Mouse (Mus musculus) embryonic facial prominence, embryonic 13.5 days (tissue): ENCODE results near the gene Kif16b. TPM values are rescaled to one million over a fixed set of nuclear protein-coding genes. Genes with fewer than 3 reads are reported as not detected.
A peak's percentile ranks its signal among the peaks of the same experiment; 100 is the strongest.

ENCODE experiments used
- ATAC-seq: fragments of 200-750 bp; cut with Nextera tagmentation; 2 replicates; pipeline ENCODE4 v1.8.0; 2017; ENCODE audit warnings: low read depth; ENCODE audit not compliant: insufficient number of reproducible peaks, insufficient read depth, low FRiP score, low TSS enrichment
- H3K27ac ChIP-seq: fragments of 300-500 bp; sonication (generic); 2 replicates; pipeline ENCODE4 v1.5.1; 2015; ENCODE audit warnings: moderate library complexity, mild to moderate bottlenecking, inconsistent platforms
- H3K27me3 ChIP-seq: fragments of 300-500 bp; sonication (generic); 2 replicates; pipeline ENCODE4 v1.6.1; 2015; ENCODE audit warnings: mild to moderate bottlenecking, inconsistent platforms
- H3K36me3 ChIP-seq: fragments of 300-500 bp; sonication (generic); 2 replicates; pipeline ENCODE4 v1.6.1; 2015; ENCODE audit warnings: mild to moderate bottlenecking, inconsistent platforms
- H3K4me1 ChIP-seq: fragments of 300-500 bp; sonication (generic); 2 replicates; pipeline ENCODE4 v1.6.1; 2015; ENCODE audit warnings: inconsistent platforms
- H3K4me2 ChIP-seq: fragments of 300-500 bp; sonication (generic); 2 replicates; pipeline ENCODE4 v1.6.1; 2015; ENCODE audit warnings: moderate library complexity, mild to moderate bottlenecking, inconsistent platforms
- H3K4me3 ChIP-seq: fragments of 300-500 bp; sonication (generic); 2 replicates; pipeline ENCODE4 v1.5.1; 2015; ENCODE audit warnings: mild to moderate bottlenecking, inconsistent platforms
- H3K9ac ChIP-seq: fragments of 300-500 bp; sonication (generic); 2 replicates; pipeline ENCODE4 v1.6.1; 2015; ENCODE audit warnings: mild to moderate bottlenecking, inconsistent platforms
- H3K9me3 ChIP-seq: fragments of 300-500 bp; sonication (generic); 2 replicates; pipeline ENCODE4 v1.6.1; 2016; ENCODE audit warnings: inconsistent platforms
- WGBS: fragments of 180-500 bp; shearing (Covaris S2); methylation state at CpG from one replicate; pipeline ENCODE4 v1.1.7; 2015; ENCODE audit warnings: mixed read lengths; 5-methylcytosine and 5-hydroxymethylcytosine counted together
- polyA plus RNA-seq: library from polyadenylated mRNA; unstranded; fragments of >200 nt; fragmentation: Nextera tagmentation; extraction: Ambion mirVana; gene quantifications from 2 replicates; pipeline ENCODE4 v1.2.1, GENCODE M21; 2015

Gene Kif16b
- polyA plus RNA-seq, 1 experiment from 2014 or later = 12.1 TPM

DNA sequence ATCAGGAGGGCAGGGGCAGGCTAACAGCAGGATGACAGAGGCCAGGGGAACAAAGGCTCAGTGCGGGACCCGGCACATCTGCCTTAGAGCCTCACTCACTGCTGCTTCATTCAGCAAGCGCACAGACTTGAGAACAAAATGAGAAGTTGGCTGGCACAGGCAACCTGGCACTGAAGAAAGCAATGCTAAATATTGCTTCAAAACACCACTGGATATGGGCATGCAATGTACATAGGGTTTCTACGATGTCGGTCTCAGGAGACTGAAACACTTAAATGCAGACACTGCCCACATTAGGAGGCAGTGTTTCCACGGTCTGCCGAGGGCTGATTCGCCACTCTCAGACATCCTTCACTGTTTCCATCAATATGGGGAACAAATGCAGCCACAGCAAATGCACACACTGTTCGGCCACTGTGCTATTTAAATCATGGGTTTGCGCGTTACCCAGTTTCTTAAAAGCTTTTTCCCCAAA, 131.6 kb downstream of the Kif16b start:
- H3K4me2 ChIP-seq = no peak overlapping the region
- ATAC-seq = no peak
- no peaks in the 10 kb centered on the region for H3K27me3 ChIP-seq
- no peak overlapping the region for H3K9ac ChIP-seq
- H3K27ac ChIP-seq = no peak overlapping the region
- H3K4me3 ChIP-seq = no peak overlapping the region
- no peaks in the 10 kb centered on the region for H3K4me1 ChIP-seq
- no peaks in the 10 kb centered on the region for H3K9me3 ChIP-seq
- H3K36me3 ChIP-seq = no peaks in the 10 kb centered on the region
- WGBS = 70% methylated on average over 11 of the region's 11 CpGs

DNA sequence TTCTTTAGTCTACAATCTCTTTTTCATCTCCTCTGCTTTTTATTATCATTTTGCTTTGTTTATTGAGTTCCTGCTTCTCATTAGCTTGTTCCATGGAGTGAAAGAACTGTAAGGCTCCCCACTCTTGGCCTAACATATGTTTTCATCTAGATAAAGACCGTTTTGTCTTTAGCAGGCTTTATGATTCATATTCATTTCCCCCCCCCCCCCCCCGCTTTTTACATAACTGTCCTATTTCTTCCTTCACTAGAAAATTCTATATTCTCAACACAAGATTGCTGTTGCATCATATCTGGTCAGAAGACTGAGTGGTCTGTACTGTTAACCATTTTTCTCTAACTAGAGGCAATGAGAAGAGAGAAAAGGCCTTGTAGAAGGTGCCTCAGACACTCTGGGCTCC, 137.1 kb downstream of the Kif16b start:
- Histone ChIP-seq H3K4me3 (no peak overlapping the region), H3K36me3 (no peaks in the 10 kb centered on the region), H3K9ac (no peak overlapping the region), H3K4me1 (no peaks in the 10 kb centered on the region), H3K27ac (no peak overlapping the region), H3K4me2 (no peak overlapping the region), H3K9me3 (no peaks in the 10 kb centered on the region), H3K27me3 (no peaks in the 10 kb centered on the region)
- ATAC-seq = no peak
- 46% methylated on average over 2 of the region's 2 CpGs for WGBS

DNA sequence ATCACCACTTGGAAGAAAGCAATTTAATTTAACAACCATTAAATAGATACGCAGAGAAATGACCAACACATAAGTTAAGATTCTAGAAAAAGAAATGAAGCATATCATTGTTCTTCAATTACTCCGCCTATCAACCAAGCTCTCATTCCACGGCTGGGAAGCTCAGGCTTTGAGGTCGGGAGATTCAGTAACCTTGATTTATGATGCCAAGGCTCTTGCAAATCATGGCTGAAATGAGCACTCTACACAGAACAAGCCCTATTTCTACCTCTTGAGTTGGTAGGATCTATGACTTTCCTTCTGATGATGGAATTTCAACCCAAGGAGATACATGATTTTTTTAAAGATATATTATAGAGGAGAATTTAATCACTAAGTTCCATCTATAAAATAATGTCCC, 140.5 kb downstream of the Kif16b start:
- no peak overlapping the region for H3K4me2 ChIP-seq
- peaks cover 4% of the 10 kb centered on the region; the same call in 1 of the 2 replicates for H3K36me3 ChIP-seq
- no peaks in the 10 kb centered on the region for H3K9me3 ChIP-seq
- H3K27me3 ChIP-seq = no peaks in the 10 kb centered on the region
- WGBS = 79% methylated on average over 4 of the region's 4 CpGs
- no peak overlapping the region for H3K27ac ChIP-seq
- no peak overlapping the region for H3K4me3 ChIP-seq
- no peak for ATAC-seq
- H3K4me1 ChIP-seq = no peaks in the 10 kb centered on the region
- no peak overlapping the region for H3K9ac ChIP-seq

DNA sequence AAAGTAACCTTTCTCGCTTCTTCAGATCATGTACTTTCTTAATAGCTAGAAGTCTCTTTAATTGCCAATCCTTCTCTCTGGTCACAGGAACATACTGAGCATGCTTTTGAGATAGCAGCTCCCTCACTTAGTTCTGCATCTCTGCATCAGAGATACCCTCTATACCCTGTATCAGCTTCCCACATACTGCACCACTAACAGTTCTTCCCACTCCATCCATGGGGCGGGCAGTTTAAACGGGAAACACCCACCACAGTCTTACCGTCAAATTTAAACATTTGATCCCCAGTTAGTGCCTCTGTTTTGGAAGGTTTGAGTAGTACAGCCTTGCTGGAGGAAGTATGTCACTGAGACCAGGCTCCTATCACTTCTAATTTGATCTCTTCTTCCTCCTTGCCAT, 142.1 kb downstream of the Kif16b start:
- Histone ChIP-seq H3K36me3 (peaks cover 9% of the 10 kb centered on the region; the same call in 1 of the 2 replicates), H3K9me3 (no peaks in the 10 kb centered on the region), H3K4me1 (no peaks in the 10 kb centered on the region), H3K4me3 (no peak overlapping the region), H3K4me2 (no peak overlapping the region), H3K27me3 (no peaks in the 10 kb centered on the region), H3K27ac (no peak overlapping the region), H3K9ac (no peak overlapping the region)
- no peak for ATAC-seq
- 89% methylated on average over 4 of the region's 4 CpGs for WGBS

DNA sequence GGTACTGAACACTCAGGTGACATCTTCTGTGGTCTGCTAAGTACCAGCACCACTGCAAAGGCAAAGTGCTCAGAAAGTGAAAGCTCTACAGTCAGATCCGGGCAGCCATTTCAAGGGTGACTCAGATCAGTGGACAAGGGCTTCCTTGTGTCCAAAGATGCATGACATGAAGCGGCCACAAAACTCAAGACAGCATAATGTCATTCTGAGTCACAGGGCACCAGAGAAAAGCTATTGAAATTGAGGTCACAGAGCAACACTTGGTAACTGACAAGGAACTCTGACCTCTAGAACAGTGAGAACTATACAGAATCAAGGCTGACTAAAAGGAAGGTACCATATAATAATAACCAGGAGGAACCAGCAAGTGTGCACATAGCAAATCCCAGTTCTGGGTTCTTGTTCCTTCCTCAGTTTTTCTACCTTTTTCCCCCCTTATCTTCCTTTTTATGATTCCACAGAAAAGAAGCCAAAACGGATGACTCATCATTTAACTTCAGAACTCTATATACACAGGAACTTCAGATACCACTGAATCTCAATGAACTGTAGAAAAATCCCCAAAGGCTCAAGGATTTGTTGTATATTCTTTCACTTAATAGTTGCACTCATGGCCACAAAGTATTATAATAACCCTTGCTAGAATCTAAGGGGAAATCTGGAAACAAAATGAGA, 143.1 kb downstream of the Kif16b start:
- Histone ChIP-seq H3K27ac (no peak overlapping the region), H3K9me3 (no peaks in the 10 kb centered on the region), H3K4me2 (no peak overlapping the region), H3K27me3 (no peaks in the 10 kb centered on the region), H3K4me3 (no peak overlapping the region), H3K36me3 (peaks cover 9% of the 10 kb centered on the region; the same call in 1 of the 2 replicates), H3K4me1 (no peaks in the 10 kb centered on the region), H3K9ac (no peak overlapping the region)
- 82% methylated on average over 3 of the region's 3 CpGs for WGBS
- ATAC-seq = no peak

DNA sequence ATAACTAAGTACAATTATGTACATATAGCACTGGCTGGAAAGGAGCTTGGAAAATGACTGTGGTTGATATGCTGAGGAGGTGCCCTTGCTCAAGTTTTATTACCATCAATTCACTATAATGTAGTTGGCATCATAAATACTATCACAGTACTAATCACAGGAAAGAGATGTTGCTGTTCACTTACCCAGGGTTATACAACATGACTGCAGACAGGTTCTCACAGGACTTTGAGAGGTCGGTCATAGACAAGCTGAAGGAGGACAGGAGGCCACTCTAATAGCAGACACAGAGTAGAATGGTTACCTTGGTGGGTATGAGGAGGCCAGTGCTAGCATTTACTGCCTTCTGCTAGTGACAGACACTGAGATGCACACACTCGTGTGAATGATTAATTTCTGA, 162.0 kb downstream of the Kif16b start:
- no peaks in the 10 kb centered on the region for H3K4me1 ChIP-seq
- no peaks in the 10 kb centered on the region for H3K9me3 ChIP-seq
- no peak for ATAC-seq
- no peak overlapping the region for H3K4me3 ChIP-seq
- no peaks in the 10 kb centered on the region for H3K27me3 ChIP-seq
- no peak overlapping the region for H3K27ac ChIP-seq
- WGBS = 85% methylated on average over 2 of the region's 2 CpGs
- no peak overlapping the region for H3K4me2 ChIP-seq
- peaks cover 7% of the 10 kb centered on the region; the same call in 1 of the 2 replicates for H3K36me3 ChIP-seq
- no peak overlapping the region for H3K9ac ChIP-seq

DNA sequence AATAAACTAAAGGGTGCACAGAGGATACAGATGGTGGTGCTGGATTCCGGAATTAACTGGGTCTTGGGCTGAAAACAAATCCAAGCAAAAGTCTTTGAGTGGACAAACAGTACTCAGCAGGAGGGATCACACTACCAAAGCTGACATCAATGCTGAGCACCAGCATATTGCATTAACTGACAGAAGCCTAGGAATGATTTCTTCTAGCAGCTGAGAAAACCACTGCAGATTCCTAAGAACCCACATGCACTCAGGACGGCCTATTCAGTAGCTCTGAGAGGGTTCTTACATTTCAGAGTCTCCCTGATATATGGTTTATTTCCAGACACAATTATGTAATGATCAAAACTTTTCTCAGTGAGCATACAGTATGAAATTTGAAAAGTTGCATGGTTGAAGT, 162.8 kb downstream of the Kif16b start:
- peaks cover 7% of the 10 kb centered on the region; the same call in 1 of the 2 replicates for H3K36me3 ChIP-seq
- H3K4me2 ChIP-seq = no peak overlapping the region
- H3K4me1 ChIP-seq = no peaks in the 10 kb centered on the region
- H3K27ac ChIP-seq = no peak overlapping the region
- H3K4me3 ChIP-seq = no peak overlapping the region
- no peak for ATAC-seq
- no peaks in the 10 kb centered on the region for H3K9me3 ChIP-seq
- 73% methylated on average over 2 of the region's 2 CpGs for WGBS
- H3K27me3 ChIP-seq = no peaks in the 10 kb centered on the region
- no peak overlapping the region for H3K9ac ChIP-seq

DNA sequence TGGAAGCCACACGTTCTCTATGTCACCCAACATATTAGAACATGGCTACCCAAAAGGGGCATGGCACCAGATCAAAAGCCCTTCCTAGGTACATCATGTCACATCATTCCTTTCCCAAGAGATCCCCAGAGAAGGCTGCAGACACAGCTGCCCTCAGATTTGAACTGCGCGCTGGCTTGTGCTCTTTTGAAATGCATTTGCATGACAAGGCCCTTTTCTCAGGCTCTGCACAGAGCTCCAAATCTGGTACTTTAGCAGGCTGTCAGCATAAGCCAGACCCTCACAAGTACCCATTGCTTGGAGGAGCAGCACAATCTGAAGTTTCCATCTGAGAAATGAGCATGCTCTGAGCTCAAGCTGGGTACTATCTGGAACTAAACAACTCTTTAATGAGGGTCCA, 165.6 kb downstream of the Kif16b start:
- ATAC-seq = no peak
- H3K27ac ChIP-seq = no peak overlapping the region
- H3K9ac ChIP-seq = no peak overlapping the region
- peaks cover 7% of the 10 kb centered on the region; the same call in 1 of the 2 replicates for H3K36me3 ChIP-seq
- no peaks in the 10 kb centered on the region for H3K27me3 ChIP-seq
- 93% methylated on average over 3 of the region's 3 CpGs for WGBS
- no peak overlapping the region for H3K4me3 ChIP-seq
- H3K4me2 ChIP-seq = no peak overlapping the region
- no peaks in the 10 kb centered on the region for H3K9me3 ChIP-seq
- peaks cover 11% of the 10 kb centered on the region for H3K4me1 ChIP-seq

DNA sequence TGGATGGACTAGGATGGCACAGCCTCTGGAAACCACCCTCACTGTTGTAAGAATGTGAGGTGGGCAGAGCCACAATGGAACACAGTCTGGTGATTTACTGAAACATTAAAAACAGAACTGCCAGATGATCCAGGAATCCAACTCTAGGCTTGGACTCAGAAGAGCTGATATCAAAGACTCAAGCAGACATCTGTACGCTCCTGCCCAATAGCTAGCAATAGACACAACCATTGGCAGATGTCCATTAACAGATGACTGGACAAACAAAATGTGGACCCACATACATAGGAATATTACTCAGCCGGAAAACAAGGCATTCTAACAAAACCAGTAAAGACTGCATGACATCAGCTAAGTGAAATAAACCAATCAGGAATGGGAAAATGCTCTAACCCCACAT, 167.3 kb downstream of the Kif16b start:
- H3K4me1 ChIP-seq = peaks cover 11% of the 10 kb centered on the region
- whole genome bisulfite sequencing = 93% methylated on average over 2 of the region's 2 CpGs
- H3K27ac ChIP-seq = no peak overlapping the region
- no peak overlapping the region for H3K4me2 ChIP-seq
- H3K36me3 ChIP-seq = 0 out of 2 replicates have a peak, but pooled peaks cover 2% of the 10 kb centered on the region
- no peaks in the 10 kb centered on the region for H3K27me3 ChIP-seq
- no peak overlapping the region for H3K9ac ChIP-seq
- no peak for ATAC-seq
- H3K4me3 ChIP-seq = no peak overlapping the region
- H3K9me3 ChIP-seq = no peaks in the 10 kb centered on the region

DNA sequence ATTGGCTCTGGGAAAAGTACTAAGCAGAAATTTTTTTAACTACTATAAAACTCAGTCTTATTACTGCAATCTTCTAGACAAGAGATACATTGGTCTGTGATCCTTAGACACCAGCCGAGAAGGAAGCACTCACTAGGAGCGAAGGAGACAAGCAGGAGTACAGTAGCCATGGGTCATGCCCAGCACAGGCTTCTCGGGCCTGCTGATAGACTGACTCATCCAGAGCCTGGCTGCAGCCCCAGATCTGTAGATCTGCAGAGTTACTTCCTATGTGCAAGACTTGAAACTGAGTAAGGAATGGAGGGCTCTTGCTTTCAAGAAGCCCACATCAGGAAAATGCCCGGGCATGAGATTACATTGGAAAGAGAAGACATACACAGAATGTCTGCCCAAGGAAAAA, 169.0 kb downstream of the Kif16b start:
- 0 out of 2 replicates have a peak overlapping the region, but pooled peaks have one; percentile 18 for H3K27ac ChIP-seq
- ATAC-seq = no peak
- WGBS = 94% methylated on average over 4 of the region's 4 CpGs
- 0 out of 2 replicates have a peak, but pooled peaks cover 2% of the 10 kb centered on the region for H3K36me3 ChIP-seq
- no peak overlapping the region for H3K4me3 ChIP-seq
- no peak overlapping the region for H3K9ac ChIP-seq
- H3K4me1 ChIP-seq = peaks cover 11% of the 10 kb centered on the region
- no peak overlapping the region for H3K4me2 ChIP-seq
- no peaks in the 10 kb centered on the region for H3K9me3 ChIP-seq
- no peaks in the 10 kb centered on the region for H3K27me3 ChIP-seq

DNA sequence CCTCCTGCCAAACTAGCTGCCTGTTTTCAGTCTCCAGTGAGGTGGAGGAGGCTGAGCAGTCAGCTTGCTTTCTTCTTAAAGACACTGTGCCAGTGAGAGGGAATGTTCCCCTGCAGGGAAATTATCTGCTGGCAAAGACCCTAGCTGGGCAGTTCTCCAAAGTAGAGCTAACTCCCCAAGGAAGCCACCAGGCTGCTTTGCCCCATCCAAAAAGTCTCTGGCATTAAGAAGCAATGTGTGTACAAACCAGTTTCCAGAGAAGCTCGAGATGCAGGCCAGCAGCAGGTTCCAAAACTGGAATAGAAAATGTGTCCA, 169.6 kb downstream of the Kif16b start:
- WGBS = 51% methylated on average over 1 of the region's 1 CpGs
- 0 out of 2 replicates have a peak, but pooled peaks cover 2% of the 10 kb centered on the region for H3K36me3 ChIP-seq
- ATAC-seq = 0 out of 2 replicates have a peak, but pooled peaks have one; percentile 48

DNA sequence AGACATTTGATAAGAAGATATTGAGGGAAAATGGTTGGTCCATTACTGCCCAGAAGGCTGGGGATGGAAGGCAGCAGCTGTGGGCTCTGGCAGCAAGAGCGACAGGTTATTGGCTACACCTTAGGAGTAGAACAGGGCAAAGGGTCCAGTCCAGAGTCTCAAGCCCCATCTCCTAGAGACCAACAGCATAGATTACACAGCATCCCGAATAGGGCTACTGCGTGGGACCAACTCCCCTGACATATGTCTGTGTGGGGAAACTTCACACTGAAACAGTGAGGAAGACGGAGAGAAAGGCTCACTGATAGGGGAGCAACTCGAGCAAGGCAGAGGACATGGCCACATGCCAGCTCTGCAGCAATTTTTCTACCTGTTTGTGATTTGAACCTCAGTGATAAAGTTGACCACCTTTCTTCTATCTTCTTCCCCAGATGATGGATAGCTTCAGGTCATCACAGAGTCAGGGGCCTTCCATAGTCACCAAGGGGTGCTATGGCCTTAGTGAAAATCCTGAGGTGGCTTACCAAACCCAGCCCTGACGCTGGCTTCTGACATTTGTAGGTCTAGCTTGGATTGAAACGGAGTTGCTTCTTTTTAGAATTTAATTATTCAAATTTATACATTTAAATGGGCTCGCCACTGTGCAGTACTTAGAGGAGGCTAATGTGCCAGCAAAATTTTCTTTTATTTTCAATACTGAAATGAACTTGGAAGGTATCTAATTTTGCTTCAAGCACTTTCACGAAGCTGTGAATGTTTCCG, 170.1 kb downstream of the Kif16b start:
- no peak for ATAC-seq
- peak overlapping the region; percentile 40; the same call in 1 of the 2 replicates for H3K27ac ChIP-seq
- 0 out of 2 replicates have a peak, but pooled peaks cover 2% of the 10 kb centered on the region for H3K36me3 ChIP-seq
- H3K4me3 ChIP-seq = no peak overlapping the region
- H3K4me2 ChIP-seq = no peak overlapping the region
- peaks cover 11% of the 10 kb centered on the region for H3K4me1 ChIP-seq
- 71% methylated on average over 10 of the region's 10 CpGs for whole genome bisulfite sequencing
- no peaks in the 10 kb centered on the region for H3K9me3 ChIP-seq
- no peak overlapping the region for H3K9ac ChIP-seq
- H3K27me3 ChIP-seq = no peaks in the 10 kb centered on the region

More for the DNA sequence above, 169.6 kb downstream of the Kif16b start:
- Histone ChIP-seq H3K4me2 (no peak overlapping the region), H3K27me3 (no peaks in the 10 kb centered on the region), H3K27ac (peak overlapping the region; percentile 40), H3K9me3 (no peaks in the 10 kb centered on the region), H3K4me1 (peaks cover 11% of the 10 kb centered on the region), H3K4me3 (no peak overlapping the region), H3K9ac (no peak overlapping the region)
